In the genomic region with DNA sequence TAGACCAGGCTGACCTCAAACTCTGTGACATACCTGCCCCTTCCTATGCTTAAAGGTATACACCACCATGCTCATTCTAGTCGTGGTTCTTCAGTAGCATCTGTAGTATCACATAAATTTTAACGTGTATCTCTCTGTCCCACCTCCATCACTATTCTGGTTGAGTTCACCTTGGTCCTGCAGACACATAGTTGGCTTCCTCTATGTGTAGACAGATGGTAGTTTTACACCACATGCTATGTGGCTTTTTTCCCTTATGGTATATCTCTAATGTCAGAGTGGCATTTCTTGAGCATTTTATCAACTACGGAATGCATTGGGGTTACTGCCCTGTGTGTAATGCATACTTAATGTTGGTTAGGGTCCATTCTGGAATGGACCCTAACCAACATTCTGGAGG, we compare ENCODE assay signal across 17 mouse cellular contexts. TPM values are rescaled to one million over a fixed set of nuclear protein-coding genes. Genes with fewer than 3 reads are reported as not detected.
DNase-seq lines count a peak whose midpoint lies in the region; ATAC-seq lines count a peak whose summit lies in the region.
"Had no signal": no experiment of that assay in that cellular context is flagged by ENCODE, and none has a peak within 500 bp of the region (broad histone marks: within the 10 kb centered on the region; RNA-seq: fewer than 3 reads in every experiment).

No protein-coding gene starts in this region.

- 0 out of 2 replicates have a peak, but pooled peaks cover 4% of the 10 kb centered on the region for H3K36me3 ChIP-seq in forebrain, embryonic 13.5 days (ENCODE audit: poor library complexity, severe bottlenecking)
- no peaks in the 10 kb centered on the region for H3K36me3 ChIP-seq in forebrain, embryonic 11.5 days (ENCODE audit: control insufficient read depth, insufficient read depth, low read length)
- H3K36me3 ChIP-seq in kidney, embryonic 14.5 days (ENCODE audit: control insufficient read depth, insufficient read depth, low read length), result peaks cover 22% of the 10 kb centered on the region; the same call in 1 of the 2 replicates
- no peaks in the 10 kb centered on the region for H3K36me3 ChIP-seq in midbrain, embryonic 13.5 days
- peaks cover 28% of the 10 kb centered on the region for H3K36me3 ChIP-seq in midbrain, embryonic 10.5 days

- H3K9ac ChIP-seq in forebrain, embryonic 13.5 days, result no peak overlapping the region
- no peak overlapping the region for H3K9ac ChIP-seq in forebrain, embryonic 11.5 days (ENCODE audit: low read length)
- H3K9ac ChIP-seq in kidney, embryonic 14.5 days (ENCODE audit: low read depth, low read length), result no peak overlapping the region
- no peak overlapping the region for H3K9ac ChIP-seq in midbrain, embryonic 13.5 days (replicated peaks)
- H3K9ac ChIP-seq: hindbrain, embryonic 12.5 days had no signal

- H3K27me3 ChIP-seq in forebrain, embryonic 13.5 days, result no peaks in the 10 kb centered on the region
- H3K27me3 ChIP-seq in forebrain, embryonic 11.5 days (ENCODE audit: control insufficient read depth, insufficient read depth, low read length), result no peaks in the 10 kb centered on the region
- H3K27me3 ChIP-seq in kidney, embryonic 14.5 days (ENCODE audit: control insufficient read depth, insufficient read depth, low read length), result no peaks in the 10 kb centered on the region
- no peaks in the 10 kb centered on the region for H3K27me3 ChIP-seq in midbrain, embryonic 13.5 days
- H3K27me3 ChIP-seq in midbrain, embryonic 10.5 days (ENCODE audit: low read depth, poor library complexity, severe bottlenecking), result no peaks in the 10 kb centered on the region
- H3K27me3 ChIP-seq: hindbrain, embryonic 12.5 days; Patski had no signal

- H3K27ac ChIP-seq in forebrain, embryonic 13.5 days, result no peak overlapping the region
- no peak overlapping the region for H3K27ac ChIP-seq in forebrain, embryonic 11.5 days (ENCODE audit: low read depth, low read length)
- H3K27ac ChIP-seq in kidney, embryonic 14.5 days (ENCODE audit: low read depth, low read length), result no peak overlapping the region
- H3K27ac ChIP-seq in midbrain, embryonic 13.5 days, result no peak overlapping the region
- no peak overlapping the region for H3K27ac ChIP-seq in midbrain, embryonic 10.5 days (replicated peaks)

- H3K9me3 ChIP-seq in forebrain, embryonic 13.5 days (replicated peaks), result no peaks in the 10 kb centered on the region
- no peaks in the 10 kb centered on the region for H3K9me3 ChIP-seq in forebrain, embryonic 11.5 days (ENCODE audit: control insufficient read depth, low read length)
- H3K9me3 ChIP-seq in kidney, embryonic 14.5 days (ENCODE audit: control insufficient read depth, low read length), result no peaks in the 10 kb centered on the region
- no peaks in the 10 kb centered on the region for H3K9me3 ChIP-seq in midbrain, embryonic 13.5 days
- H3K9me3 ChIP-seq in midbrain, embryonic 10.5 days (replicated peaks), result no peaks in the 10 kb centered on the region
- H3K9me3 ChIP-seq: hindbrain, embryonic 12.5 days had no signal

- 61% methylated on average over 3 of the region's 3 CpGs for WGBS in forebrain, embryonic 13.5 days
- WGBS in forebrain, embryonic 11.5 days, result 55% methylated on average over 3 of the region's 3 CpGs
- WGBS in kidney, embryonic 14.5 days, result 56% methylated on average over 3 of the region's 3 CpGs
- 58% methylated on average over 3 of the region's 3 CpGs for WGBS in midbrain, embryonic 13.5 days
- 69% methylated on average over 3 of the region's 3 CpGs for WGBS in midbrain, embryonic 10.5 days

- ATAC-seq in forebrain, embryonic 13.5 days, result 0 out of 2 replicates have a peak, but pooled peaks have one; percentile 25
- no peak for ATAC-seq in forebrain, embryonic 11.5 days (replicated peaks; ENCODE audit: low FRiP score)
- ATAC-seq in kidney, embryonic 14.5 days (ENCODE audit: low FRiP score, low TSS enrichment), result 0 out of 2 replicates have a peak, but pooled peaks have one; percentile 22
- 0 out of 2 replicates have a peak, but pooled peaks have one; percentile 38 for ATAC-seq in midbrain, embryonic 13.5 days
- ATAC-seq: activated CD4-positive, CD25-positive, alpha-beta regulatory T cell, adult 4 months had no signal

- H3K4me3 ChIP-seq in forebrain, embryonic 13.5 days, result no peak overlapping the region
- H3K4me3 ChIP-seq in forebrain, embryonic 11.5 days (ENCODE audit: low read depth, low read length), result no peak overlapping the region
- H3K4me3 ChIP-seq in kidney, embryonic 14.5 days (ENCODE audit: low read length), result no peak overlapping the region
- no peak overlapping the region for H3K4me3 ChIP-seq in midbrain, embryonic 13.5 days (replicated peaks)
- H3K4me3 ChIP-seq in midbrain, embryonic 10.5 days, result no peak overlapping the region
- H3K4me3 ChIP-seq: hindbrain, embryonic 12.5 days had no signal

- no peak for DNase-seq in forebrain, embryonic 11.5 days (ENCODE audit: low spot score)
- DNase-seq in kidney, postnatal 25 days, result no peak
- DNase-seq in midbrain, embryonic 10.5 days (ENCODE audit: low spot score), result no peak
- DNase-seq in thymus, postnatal 0 days (ENCODE audit: low spot score), result no peak
- DNase-seq: adrenal gland, postnatal 25 days; embryo, embryonic 11 days; gastrocnemius, postnatal 25 days; heart, postnatal 10 days; kidney, adult 18-20 months; left cerebral cortex, postnatal 4 days; thymus, postnatal 4 days had no signal

- H3K4me1 ChIP-seq in forebrain, embryonic 13.5 days, result 0 out of 2 replicates have a peak, but pooled peaks cover 6% of the 10 kb centered on the region
- H3K4me1 ChIP-seq in forebrain, embryonic 11.5 days (replicated peaks; ENCODE audit: control insufficient read depth, insufficient read depth, low read length), result no peaks in the 10 kb centered on the region
- no peaks in the 10 kb centered on the region for H3K4me1 ChIP-seq in kidney, embryonic 14.5 days (ENCODE audit: control insufficient read depth, insufficient read depth, low read length)
- H3K4me1 ChIP-seq in midbrain, embryonic 13.5 days (replicated peaks), result no peaks in the 10 kb centered on the region
- H3K4me1 ChIP-seq in midbrain, embryonic 10.5 days, result no peaks in the 10 kb centered on the region
- H3K4me1 ChIP-seq: hindbrain, embryonic 12.5 days had no signal

- H3K4me2 ChIP-seq in forebrain, embryonic 13.5 days, result no peak overlapping the region
- no peak overlapping the region for H3K4me2 ChIP-seq in forebrain, embryonic 11.5 days (ENCODE audit: low read depth, low read length, severe bottlenecking)
- no peak overlapping the region for H3K4me2 ChIP-seq in kidney, embryonic 14.5 days (replicated peaks; ENCODE audit: low read depth, low read length)
- no peak overlapping the region for H3K4me2 ChIP-seq in midbrain, embryonic 13.5 days (replicated peaks)
- H3K4me2 ChIP-seq: hindbrain, embryonic 12.5 days had no signal

RNA-seq across cellular contexts. Expression of a gene that starts 16.3 kb away (rescaled TPM):
- 2.8 and 3.1 TPM in 2 replicates for polyA plus RNA-seq in forebrain, embryonic 13.5 days (2015; fragmentation: Nextera tagmentation; extraction: Ambion mirVana)
- polyA plus RNA-seq in forebrain, embryonic 11.5 days (2014; fragmentation: Nextera tagmentation; extraction: Ambion mirVana), result 3.6 and 3.8 TPM in 2 replicates
- 8.2 and 23.2 TPM in 2 replicates for polyA plus RNA-seq in kidney, embryonic 14.5 days (2014; fragmentation: Nextera tagmentation; extraction: Ambion mirVana)
- 4.6 and 5.0 TPM in 2 replicates for polyA plus RNA-seq in midbrain, embryonic 13.5 days (2015; fragmentation: Nextera tagmentation; extraction: Ambion mirVana)
- polyA plus RNA-seq in midbrain, embryonic 10.5 days (2016; fragmentation: Nextera tagmentation; extraction: Ambion mirVana), result 3.9 and 4.2 TPM in 2 replicates
- 8.4 and 9.3 TPM in 2 replicates for polyA plus RNA-seq in thymus, postnatal 0 days (2015; fragmentation: Nextera tagmentation; extraction: Ambion mirVana)

RNA-seq across cellular contexts. Expression of a gene that starts 31.2 kb away (rescaled TPM):
- polyA plus RNA-seq in forebrain, embryonic 13.5 days (2015; fragmentation: Nextera tagmentation; extraction: Ambion mirVana), result 470 and 482 TPM in 2 replicates
- polyA plus RNA-seq in forebrain, embryonic 11.5 days (2014; fragmentation: Nextera tagmentation; extraction: Ambion mirVana), result 621 and 646 TPM in 2 replicates
- 509 and 612 TPM in 2 replicates for polyA plus RNA-seq in kidney, embryonic 14.5 days (2014; fragmentation: Nextera tagmentation; extraction: Ambion mirVana)
- polyA plus RNA-seq in midbrain, embryonic 13.5 days (2015; fragmentation: Nextera tagmentation; extraction: Ambion mirVana), result 433 and 444 TPM in 2 replicates
- 548 and 568 TPM in 2 replicates for polyA plus RNA-seq in midbrain, embryonic 10.5 days (2016; fragmentation: Nextera tagmentation; extraction: Ambion mirVana)
- 616 and 646 TPM in 2 replicates for polyA plus RNA-seq in thymus, postnatal 0 days (2015; fragmentation: Nextera tagmentation; extraction: Ambion mirVana)

RNA-seq across cellular contexts. Expression of a gene that starts 45.4 kb away (rescaled TPM):
- 77.3 and 80.3 TPM in 2 replicates for polyA plus RNA-seq in forebrain, embryonic 13.5 days (2015; fragmentation: Nextera tagmentation; extraction: Ambion mirVana)
- 86.3 and 99.7 TPM in 2 replicates for polyA plus RNA-seq in forebrain, embryonic 11.5 days (2014; fragmentation: Nextera tagmentation; extraction: Ambion mirVana)
- 58.3 and 73.2 TPM in 2 replicates for polyA plus RNA-seq in kidney, embryonic 14.5 days (2014; fragmentation: Nextera tagmentation; extraction: Ambion mirVana)
- 78.8 and 80.7 TPM in 2 replicates for polyA plus RNA-seq in midbrain, embryonic 13.5 days (2015; fragmentation: Nextera tagmentation; extraction: Ambion mirVana)
- polyA plus RNA-seq in midbrain, embryonic 10.5 days (2016; fragmentation: Nextera tagmentation; extraction: Ambion mirVana), result 87.4 and 94.2 TPM in 2 replicates
- polyA plus RNA-seq in thymus, postnatal 0 days (2015; fragmentation: Nextera tagmentation; extraction: Ambion mirVana), result 53.5 and 64.7 TPM in 2 replicates
